Mouse (Mus musculus) embryonic fibroblast, embryonic 13.5 days (primary cell): ENCODE measurements at regions not wholly inside any gene's neighbourhood (a gene's known extent, or its start where the extent isn't known, plus 50 kb on each side); places are given as distances from the start of the nearest gene placed in this dataset.
A peak's percentile ranks its signal among the peaks of the same experiment; 100 is the strongest.
"Not testable (repeated sequence)": the region's sequence is repeated elsewhere in the genome, so short reads cannot be mapped to it uniquely, and the experiment has no call there.

Source experiments
- H3K27ac ChIP-seq: 2 replicates; pipeline ENCODE4 v1.5.1; 2012; ENCODE audit warnings: low read length, control low read depth, inconsistent platforms; ENCODE audit not compliant: insufficient read depth
- H3K4me1 ChIP-seq: 2 replicates; pipeline ENCODE4 v1.6.1; 2011; ENCODE audit warnings: low read length; ENCODE audit not compliant: control insufficient read depth, insufficient read depth
- H3K4me3 ChIP-seq: 2 replicates; pipeline ENCODE4 v1.5.1; 2011; ENCODE audit warnings: mild to moderate bottlenecking, control low read depth, low read length; ENCODE audit not compliant: insufficient read depth
- CTCF ChIP-seq: IDR thresholded peaks from 2 replicates; pipeline ENCODE4 v1.5.1; 2011; ENCODE audit warnings: mild to moderate bottlenecking, control low read depth, low read length, moderate library complexity, borderline replicate concordance; ENCODE audit not compliant: insufficient read depth
- POLR2A ChIP-seq: IDR thresholded peaks from 2 replicates; pipeline ENCODE4 v1.6.1; 2011; ENCODE audit warnings: low read depth, mild to moderate bottlenecking, control low read depth, low read length, moderate library complexity

GRCm38 (mm10) chr7:137583556-137583955 lies 146.1 kb downstream of the Glrx3 start:
- no peak overlapping the region for H3K27ac ChIP-seq
- no peak overlapping the region for H3K4me3 ChIP-seq
- no peaks in the 10 kb centered on the region for H3K4me1 ChIP-seq
- no peak for TF ChIP-seq POLR2A
- TF ChIP-seq CTCF = no peak

- not testable (repeated sequence) for H3K4me3 ChIP-seq, H3K4me1 ChIP-seq, H3K27ac ChIP-seq
Observed at GRCm38 (mm10) chr7:137584916-137585315, 147.5 kb downstream of the Glrx3 start.

GRCm38 (mm10) chr7:137593570-137593969 lies 156.2 kb downstream of the Glrx3 start:
- TF ChIP-seq POLR2A (no peak), CTCF (no peak)
- Histone ChIP-seq H3K27ac (no peak overlapping the region), H3K4me1 (no peaks in the 10 kb centered on the region), H3K4me3 (no peak overlapping the region)

- TF ChIP-seq POLR2A (no peak), CTCF (no peak)
- no peaks in the 10 kb centered on the region for H3K4me1 ChIP-seq
- no peak overlapping the region for H3K27ac ChIP-seq
- no peak overlapping the region for H3K4me3 ChIP-seq
Observed at GRCm38 (mm10) chr7:137595567-137595966, 158.2 kb downstream of the Glrx3 start.

GRCm38 (mm10) chr7:137596161-137596560 lies 158.7 kb downstream of the Glrx3 start:
- H3K27ac ChIP-seq = no peak overlapping the region
- no peak for TF ChIP-seq POLR2A
- no peak for TF ChIP-seq CTCF

GRCm38 (mm10) chr7:137603039-137603438 lies 165.6 kb downstream of the Glrx3 start:
- H3K4me3 ChIP-seq = no peak overlapping the region
- no peaks in the 10 kb centered on the region for H3K4me1 ChIP-seq
- no peak overlapping the region for H3K27ac ChIP-seq
- TF ChIP-seq CTCF (peak; percentile 88), POLR2A (no peak)

More at GRCm38 (mm10) chr7:137596161-137596560, 158.7 kb downstream of the Glrx3 start:
- Histone ChIP-seq H3K4me1 (no peaks in the 10 kb centered on the region), H3K4me3 (no peak overlapping the region)

- no peak overlapping the region for H3K4me3 ChIP-seq
- H3K4me1 ChIP-seq = no peaks in the 10 kb centered on the region
- no peak overlapping the region for H3K27ac ChIP-seq
- TF ChIP-seq CTCF = no peak
- no peak for TF ChIP-seq POLR2A
Observed at GRCm38 (mm10) chr7:137609752-137610151, 172.3 kb downstream of the Glrx3 start.

GRCm38 (mm10) chr7:137611363-137611762 lies 173.9 kb downstream of the Glrx3 start:
- no peak for TF ChIP-seq CTCF
- no peak for TF ChIP-seq POLR2A
- Histone ChIP-seq H3K4me1 (no peaks in the 10 kb centered on the region), H3K4me3 (no peak overlapping the region), H3K27ac (no peak overlapping the region)

- no peak for TF ChIP-seq POLR2A
- Histone ChIP-seq H3K4me3 (no peak overlapping the region), H3K27ac (no peak overlapping the region), H3K4me1 (no peaks in the 10 kb centered on the region)
Observed at GRCm38 (mm10) chr7:137611891-137612522, 174.6 kb downstream of the Glrx3 start.

- no peak overlapping the region for H3K4me3 ChIP-seq
- no peaks in the 10 kb centered on the region for H3K4me1 ChIP-seq
- TF ChIP-seq POLR2A (no peak), CTCF (no peak)
- no peak overlapping the region for H3K27ac ChIP-seq
Observed at GRCm38 (mm10) chr7:137618406-137619133, 181.2 kb downstream of the Glrx3 start.
